Mouse (Mus musculus) liver, embryonic 14.5 days (tissue): ENCODE data around the gene Gm17387. TPM values are rescaled to one million over a fixed set of nuclear protein-coding genes. Genes with fewer than 3 reads are reported as not detected.

Experiments
- ATAC-seq: fragments of 200-750 bp; cut with Nextera tagmentation; 2 replicates; pipeline ENCODE4 v1.8.0; 2017; ENCODE audit warnings: moderate number of reproducible peaks, mild to moderate bottlenecking, moderate library complexity; ENCODE audit not compliant: insufficient read depth
- DNase-seq, 3 experiments: peaks; one replicate each; pipeline ENCODE4 v3.0.0-alpha.2; 2012 to 2013; ENCODE audit warnings: low read depth in 3 of 3, low spot score in 3 of 3
- H3K27ac ChIP-seq: fragments of 300-500 bp; sonication (generic); 2 replicates; pipeline ENCODE4 v1.5.1; 2014; ENCODE audit warnings: moderate library complexity, mild to moderate bottlenecking, control low read depth, inconsistent platforms
- H3K27me3 ChIP-seq: fragments of 300-500 bp; sonication (generic); 2 replicates; pipeline ENCODE4 v1.6.1; 2014; ENCODE audit warnings: mild to moderate bottlenecking, low read length, moderate library complexity; ENCODE audit not compliant: control insufficient read depth, insufficient read depth
- H3K36me3 ChIP-seq: fragments of 300-500 bp; sonication (generic); replicated peaks from 2 replicates; pipeline ENCODE4 v1.6.1; 2014; ENCODE audit warnings: low read depth; ENCODE audit not compliant: control insufficient read depth, insufficient read depth
- H3K4me1 ChIP-seq, 2 experiments: fragments of 200-500 bp in 1 of 2; fragments of 300-500 bp in 1 of 2; sonication (generic) in 1 of 2; replicated peaks; 2 replicates each; pipeline ENCODE4 v1.6.1; 2012 to 2014; ENCODE audit warnings: antibody characterized with exemption in 1 of 2, inconsistent platforms in 1 of 2, low read length in 1 of 2; ENCODE audit not compliant: control insufficient read depth in 2 of 2, insufficient read depth in 2 of 2
- H3K4me2 ChIP-seq: fragments of 300-500 bp; sonication (generic); 2 replicates; pipeline ENCODE4 v1.6.1; 2014; ENCODE audit warnings: low read depth, mild to moderate bottlenecking, control low read depth, moderate library complexity
- H3K4me3 ChIP-seq, 2 experiments: fragments of 200-500 bp in 1 of 2; fragments of 300-500 bp in 1 of 2; sonication (generic) in 1 of 2; 2 replicates each; pipeline ENCODE4 v1.5.1; 2012 to 2014; ENCODE audit warnings: low read depth in 2 of 2, low read length in 2 of 2, mild to moderate bottlenecking in 2 of 2, control low read depth in 1 of 2, inconsistent platforms in 1 of 2, moderate library complexity in 1 of 2; ENCODE audit not compliant: insufficient read depth in 1 of 2
- H3K9ac ChIP-seq: fragments of 300-500 bp; sonication (generic); replicated peaks from 2 replicates; pipeline ENCODE4 v1.6.1; 2014; ENCODE audit warnings: mild to moderate bottlenecking, control low read depth, moderate library complexity
- H3K9me3 ChIP-seq: fragments of 300-500 bp; sonication (generic); 2 replicates; pipeline ENCODE4 v1.6.1; 2016; ENCODE audit warnings: low read length, mixed read lengths; ENCODE audit not compliant: control insufficient read depth
- CTCF ChIP-seq: IDR thresholded peaks from 2 replicates; pipeline ENCODE4 v1.5.1; 2016; ENCODE audit warnings: antibody characterized with exemption, low read depth, control low read depth
- EP300 ChIP-seq: IDR thresholded peaks from 2 replicates; pipeline ENCODE4 v1.6.1; 2016; ENCODE audit warnings: antibody characterized with exemption, low read depth
- WGBS: fragments of 180-500 bp; shearing (Covaris S2); extraction: QIAGEN DNeasy Blood & Tissue Kit; methylation state at CpG from one replicate; pipeline ENCODE4 v1.1.7; 2014; ENCODE audit not compliant: insufficient replicate concordance; 5-methylcytosine and 5-hydroxymethylcytosine counted together
- polyA plus RNA-seq, 2 experiments: library from polyadenylated mRNA; depleted of rRNA in 1 of 2; stranded (reverse) in 1 of 2; unstranded in 1 of 2; fragments of >200 nt; fragmentation: Nextera tagmentation in 1 of 2; extraction: Ambion mirVana in 1 of 2; gene quantifications; 2 replicates each; pipeline versions ENCODE4 v1.2.1 to v1.2.3; 2012 to 2014

Gene Gm17387
- polyA plus RNA-seq, 2 experiments = not detected

- 82% methylated on average over 15 of the region's 15 CpGs for WGBS
- H3K4me1 ChIP-seq = no peaks in the 10 kb centered on the region
- H3K4me2 ChIP-seq = no peak within 1 kb of the TSS
- H3K27ac ChIP-seq = no peak within 1 kb of the TSS
- no peak within 1 kb of the TSS for H3K4me3 ChIP-seq
- H3K36me3 ChIP-seq = no peaks in the 10 kb centered on the region
- DNase-seq (no peak), ATAC-seq (no peak)
- TF ChIP-seq CTCF = no peak
- TF ChIP-seq EP300 = no peak
- H3K27me3 ChIP-seq = peaks cover 2% of the 10 kb centered on the region; the same call in 1 of the 2 replicates
- no peaks in the 10 kb centered on the region for H3K9me3 ChIP-seq
- H3K9ac ChIP-seq = no peak within 1 kb of the TSS
Observed at GRCm38 (mm10) chr7:141077841-141078240, 48.9 kb downstream of the Gm17387 start, which contains the start of gene Pkp3. Pkp3 (plus strand) TSS chr7:141078218.

GRCm38 (mm10) chr7:141078876-141079275 lies 49.9 kb downstream of the Gm17387 start:
- DNase-seq = no peak
- Histone ChIP-seq H3K9me3 (no peaks in the 10 kb centered on the region), H3K9ac (no peak overlapping the region), H3K4me1 (no peaks in the 10 kb centered on the region), H3K27ac (no peak overlapping the region), H3K27me3 (peaks cover 2% of the 10 kb centered on the region; the same call in 1 of the 2 replicates), H3K36me3 (no peaks in the 10 kb centered on the region), H3K4me2 (no peak overlapping the region), H3K4me3 (no peak overlapping the region)
- WGBS = 65% methylated on average over 4 of the region's 4 CpGs
- no peak for ATAC-seq
- TF ChIP-seq CTCF (no peak), EP300 (no peak)

Other genes starting within 250 kb of the Gm17387 start
Only the 30 nearest of the 32 such genes appear.
- 0.06 and 0.10 TPM in 2 replicates for gene Zfp941, start 207.0 kb upstream of the Gm17387 start, polyA plus RNA-seq (2012; rRNA removed)
- 0.10 and 0.25 TPM in 2 replicates for gene Zfp941, start 207.0 kb upstream of the Gm17387 start, polyA plus RNA-seq (2014; fragmentation: Nextera tagmentation; extraction: Ambion mirVana)
- 8.3 and 9.1 TPM in 2 replicates for gene Urah, start 194.1 kb upstream of the Gm17387 start, polyA plus RNA-seq (2012; rRNA removed)
- 19.3 and 22.8 TPM in 2 replicates for gene Urah, start 194.1 kb upstream of the Gm17387 start, polyA plus RNA-seq (2014; fragmentation: Nextera tagmentation; extraction: Ambion mirVana)
- gene Scgb1c1, start 183.6 kb upstream of the Gm17387 start, polyA plus RNA-seq (2012; rRNA removed) = not detected in 2 replicates
- not detected in 2 replicates for gene Scgb1c1, start 183.6 kb upstream of the Gm17387 start, polyA plus RNA-seq (2014; fragmentation: Nextera tagmentation; extraction: Ambion mirVana)
- not detected in 2 replicates for gene Odf3, start 181.3 kb upstream of the Gm17387 start, polyA plus RNA-seq (2012; rRNA removed)
- not detected in 2 replicates for gene Odf3, start 181.3 kb upstream of the Gm17387 start, polyA plus RNA-seq (2014; fragmentation: Nextera tagmentation; extraction: Ambion mirVana)
- not detected in 2 replicates for gene Gm45785, start 172.8 kb upstream of the Gm17387 start, polyA plus RNA-seq (2012; rRNA removed)
- not detected in 2 replicates for gene Gm45785, start 172.8 kb upstream of the Gm17387 start, polyA plus RNA-seq (2014; fragmentation: Nextera tagmentation; extraction: Ambion mirVana)
- gene Ric8a, start 172.2 kb upstream of the Gm17387 start, polyA plus RNA-seq (2012; rRNA removed) = 14.4 and 17.9 TPM in 2 replicates
- gene Ric8a, start 172.2 kb upstream of the Gm17387 start, polyA plus RNA-seq (2014; fragmentation: Nextera tagmentation; extraction: Ambion mirVana) = 19.1 and 19.7 TPM in 2 replicates
- 8.3 and 11.6 TPM in 2 replicates for gene Bet1l, start 171.6 kb upstream of the Gm17387 start, polyA plus RNA-seq (2012; rRNA removed)
- 20.6 and 21.1 TPM in 2 replicates for gene Bet1l, start 171.6 kb upstream of the Gm17387 start, polyA plus RNA-seq (2014; fragmentation: Nextera tagmentation; extraction: Ambion mirVana)
- 39.8 and 50.8 TPM in 2 replicates for gene Psmd13, start 147.2 kb upstream of the Gm17387 start, polyA plus RNA-seq (2012; rRNA removed)
- 90.5 and 92.6 TPM in 2 replicates for gene Psmd13, start 147.2 kb upstream of the Gm17387 start, polyA plus RNA-seq (2014; fragmentation: Nextera tagmentation; extraction: Ambion mirVana)
- 13.7 and 14.0 TPM in 2 replicates for gene Sirt3, start 146.8 kb upstream of the Gm17387 start, polyA plus RNA-seq (2012; rRNA removed)
- 14.4 and 14.7 TPM in 2 replicates for gene Sirt3, start 146.8 kb upstream of the Gm17387 start, polyA plus RNA-seq (2014; fragmentation: Nextera tagmentation; extraction: Ambion mirVana)
- not detected in 2 replicates for gene Cox8b, start 128.7 kb upstream of the Gm17387 start, polyA plus RNA-seq (2012; rRNA removed)
- gene Cox8b, start 128.7 kb upstream of the Gm17387 start, polyA plus RNA-seq (2014; fragmentation: Nextera tagmentation; extraction: Ambion mirVana) = not detected in 2 replicates
- gene Nlrp6, start 108.2 kb upstream of the Gm17387 start, polyA plus RNA-seq (2012; rRNA removed) = 6.3 and 6.5 TPM in 2 replicates
- 2.6 and 3.2 TPM in 2 replicates for gene Nlrp6, start 108.2 kb upstream of the Gm17387 start, polyA plus RNA-seq (2014; fragmentation: Nextera tagmentation; extraction: Ambion mirVana)
- 7.2 TPM in 2 replicates for gene Pgghg, start 87.7 kb upstream of the Gm17387 start, polyA plus RNA-seq (2012; rRNA removed)
- 4.5 and 4.9 TPM in 2 replicates for gene Pgghg, start 87.7 kb upstream of the Gm17387 start, polyA plus RNA-seq (2014; fragmentation: Nextera tagmentation; extraction: Ambion mirVana)
- gene Ifitm5, start 78.8 kb upstream of the Gm17387 start, polyA plus RNA-seq (2012; rRNA removed) = 0.17 and 0.33 TPM in 2 replicates
- gene Ifitm5, start 78.8 kb upstream of the Gm17387 start, polyA plus RNA-seq (2014; fragmentation: Nextera tagmentation; extraction: Ambion mirVana) = 0.30 and 0.32 TPM in 2 replicates
- not detected in 2 replicates for gene Gm45717, start 73.2 kb upstream of the Gm17387 start, polyA plus RNA-seq (2012; rRNA removed)
- not detected in 2 replicates for gene Gm45717, start 73.2 kb upstream of the Gm17387 start, polyA plus RNA-seq (2014; fragmentation: Nextera tagmentation; extraction: Ambion mirVana)
- gene Ifitm2, start 73.1 kb upstream of the Gm17387 start, polyA plus RNA-seq (2012; rRNA removed) = 217 and 258 TPM in 2 replicates
- gene Ifitm2, start 73.1 kb upstream of the Gm17387 start, polyA plus RNA-seq (2014; fragmentation: Nextera tagmentation; extraction: Ambion mirVana) = 405 and 432 TPM in 2 replicates
- gene Ifitm1, start 61.9 kb upstream of the Gm17387 start, polyA plus RNA-seq (2012; rRNA removed) = 34.2 and 35.7 TPM in 2 replicates
- 20.2 and 30.9 TPM in 2 replicates for gene Ifitm1, start 61.9 kb upstream of the Gm17387 start, polyA plus RNA-seq (2014; fragmentation: Nextera tagmentation; extraction: Ambion mirVana)
- gene Ifitm3, start 18.4 kb upstream of the Gm17387 start, polyA plus RNA-seq (2012; rRNA removed) = 27.8 and 30.8 TPM in 2 replicates
- gene Ifitm3, start 18.4 kb upstream of the Gm17387 start, polyA plus RNA-seq (2014; fragmentation: Nextera tagmentation; extraction: Ambion mirVana) = 61.5 and 73.5 TPM in 2 replicates
- 8.3 and 9.2 TPM in 2 replicates for gene Ifitm6, start 11.2 kb upstream of the Gm17387 start, polyA plus RNA-seq (2012; rRNA removed)
- gene Ifitm6, start 11.2 kb upstream of the Gm17387 start, polyA plus RNA-seq (2014; fragmentation: Nextera tagmentation; extraction: Ambion mirVana) = 6.0 and 9.6 TPM in 2 replicates
- 0.64 and 0.84 TPM in 2 replicates for gene B4galnt4, start 32.0 kb downstream of the Gm17387 start, polyA plus RNA-seq (2012; rRNA removed)
- gene B4galnt4, start 32.0 kb downstream of the Gm17387 start, polyA plus RNA-seq (2014; fragmentation: Nextera tagmentation; extraction: Ambion mirVana) = 0.39 and 0.68 TPM in 2 replicates
- 0.33 and 0.51 TPM in 2 replicates for gene Pkp3, start 49.1 kb downstream of the Gm17387 start, polyA plus RNA-seq (2012; rRNA removed)
- gene Pkp3, start 49.1 kb downstream of the Gm17387 start, polyA plus RNA-seq (2014; fragmentation: Nextera tagmentation; extraction: Ambion mirVana) = 0.36 and 0.80 TPM in 2 replicates
- gene Sigirr, start 71.4 kb downstream of the Gm17387 start, polyA plus RNA-seq (2012; rRNA removed) = 9.8 and 10.8 TPM in 2 replicates
- 16.0 and 18.4 TPM in 2 replicates for gene Sigirr, start 71.4 kb downstream of the Gm17387 start, polyA plus RNA-seq (2014; fragmentation: Nextera tagmentation; extraction: Ambion mirVana)
- gene Ano9, start 88.7 kb downstream of the Gm17387 start, polyA plus RNA-seq (2012; rRNA removed) = 0.30 and 0.53 TPM in 2 replicates
- gene Ano9, start 88.7 kb downstream of the Gm17387 start, polyA plus RNA-seq (2014; fragmentation: Nextera tagmentation; extraction: Ambion mirVana) = 0.24 and 0.27 TPM in 2 replicates
- 72.2 and 72.8 TPM in 2 replicates for gene Ptdss2, start 93.3 kb downstream of the Gm17387 start, polyA plus RNA-seq (2012; rRNA removed)
- 111 and 130 TPM in 2 replicates for gene Ptdss2, start 93.3 kb downstream of the Gm17387 start, polyA plus RNA-seq (2014; fragmentation: Nextera tagmentation; extraction: Ambion mirVana)
- gene Rnh1, start 143.7 kb downstream of the Gm17387 start, polyA plus RNA-seq (2012; rRNA removed) = 26.5 and 29.1 TPM in 2 replicates
- 54.6 and 59.7 TPM in 2 replicates for gene Rnh1, start 143.7 kb downstream of the Gm17387 start, polyA plus RNA-seq (2014; fragmentation: Nextera tagmentation; extraction: Ambion mirVana)
- 50.8 and 66.8 TPM in 2 replicates for gene Hras, start 164.9 kb downstream of the Gm17387 start, polyA plus RNA-seq (2012; rRNA removed)
- 84.4 and 102 TPM in 2 replicates for gene Hras, start 164.9 kb downstream of the Gm17387 start, polyA plus RNA-seq (2014; fragmentation: Nextera tagmentation; extraction: Ambion mirVana)
- gene Lrrc56, start 165.0 kb downstream of the Gm17387 start, polyA plus RNA-seq (2012; rRNA removed) = 15.3 and 20.3 TPM in 2 replicates
- gene Lrrc56, start 165.0 kb downstream of the Gm17387 start, polyA plus RNA-seq (2014; fragmentation: Nextera tagmentation; extraction: Ambion mirVana) = 10.4 and 10.9 TPM in 2 replicates
- gene Lmntd2, start 184.9 kb downstream of the Gm17387 start, polyA plus RNA-seq (2012; rRNA removed) = 2.0 and 2.3 TPM in 2 replicates
- gene Lmntd2, start 184.9 kb downstream of the Gm17387 start, polyA plus RNA-seq (2014; fragmentation: Nextera tagmentation; extraction: Ambion mirVana) = 0.25 and 0.66 TPM in 2 replicates
- gene Rassf7, start 186.7 kb downstream of the Gm17387 start, polyA plus RNA-seq (2012; rRNA removed) = 21.6 and 28.3 TPM in 2 replicates
- gene Rassf7, start 186.7 kb downstream of the Gm17387 start, polyA plus RNA-seq (2014; fragmentation: Nextera tagmentation; extraction: Ambion mirVana) = 16.8 and 22.4 TPM in 2 replicates
- 10.4 and 14.1 TPM in 2 replicates for gene Phrf1, start 199.7 kb downstream of the Gm17387 start, polyA plus RNA-seq (2012; rRNA removed)
- 25.7 and 28.3 TPM in 2 replicates for gene Phrf1, start 199.7 kb downstream of the Gm17387 start, polyA plus RNA-seq (2014; fragmentation: Nextera tagmentation; extraction: Ambion mirVana)
- gene Irf7, start 237.3 kb downstream of the Gm17387 start, polyA plus RNA-seq (2012; rRNA removed) = 4.6 and 5.4 TPM in 2 replicates
- gene Irf7, start 237.3 kb downstream of the Gm17387 start, polyA plus RNA-seq (2014; fragmentation: Nextera tagmentation; extraction: Ambion mirVana) = 4.8 and 5.1 TPM in 2 replicates